Mouse (Mus musculus) ES-Bruce4 (cell line): ENCODE measurements around the gene Dst. TPM values are rescaled to one million over a fixed set of nuclear protein-coding genes. Genes with fewer than 3 reads are reported as not detected.

ENCODE experiments used
- H3K27ac ChIP-seq: 2 replicates; pipeline ENCODE4 v1.5.1; 2012; ENCODE audit warnings: low read length, inconsistent platforms; ENCODE audit not compliant: insufficient read depth
- H3K27me3 ChIP-seq: 2 replicates; pipeline ENCODE4 v1.6.1; 2012; ENCODE audit warnings: mild to moderate bottlenecking, low read length, inconsistent platforms; ENCODE audit not compliant: control insufficient read depth, poor library complexity, insufficient read depth, severe bottlenecking
- H3K36me3 ChIP-seq: 2 replicates; pipeline ENCODE4 v1.6.1; 2012; ENCODE audit warnings: inconsistent platforms, mild to moderate bottlenecking, low read length, moderate library complexity; ENCODE audit not compliant: control insufficient read depth, poor library complexity, insufficient read depth, severe bottlenecking
- H3K4me1 ChIP-seq: one replicate; pipeline ENCODE4 v1.8.1; 2011; ENCODE audit warnings: low read length; ENCODE audit not compliant: control insufficient read depth, insufficient read depth
- H3K4me3 ChIP-seq: 2 replicates; pipeline ENCODE4 v1.5.1; 2011; ENCODE audit warnings: low read depth, mild to moderate bottlenecking, low read length
- H3K9ac ChIP-seq: 2 replicates; pipeline ENCODE4 v1.6.1; 2012; ENCODE audit warnings: low read depth, mild to moderate bottlenecking, inconsistent platforms; ENCODE audit not compliant: poor library complexity, severe bottlenecking
- H3K9me3 ChIP-seq: replicated peaks from 2 replicates; pipeline ENCODE4 v1.6.1; 2012; ENCODE audit warnings: mild to moderate bottlenecking, low read length, inconsistent platforms; ENCODE audit not compliant: control insufficient read depth, poor library complexity, insufficient read depth, severe bottlenecking
- CTCF ChIP-seq: IDR thresholded peaks from one replicate; pipeline ENCODE4 v1.8.1; 2011; ENCODE audit warnings: low read depth, low read length
- EP300 ChIP-seq: IDR thresholded peaks from 2 replicates; pipeline ENCODE4 v1.6.1; 2011; ENCODE audit warnings: low read depth, low read length; ENCODE audit not compliant: insufficient read depth
- POLR2A ChIP-seq: IDR thresholded peaks from one replicate; pipeline ENCODE4 v1.8.1; 2011; ENCODE audit warnings: low read length; ENCODE audit not compliant: insufficient read depth
- polyA plus RNA-seq: library from polyadenylated mRNA; stranded (reverse); fragments of >200 nt; gene quantifications from 2 replicates; pipeline ENCODE4 v1.2.4, GENCODE M21; 2011; ENCODE audit warnings: low read depth; ENCODE audit not compliant: missing spikeins, insufficient read depth, insufficient read length

The Dst gene
- polyA plus RNA-seq, 1 experiment: 296 TPM

DNA sequence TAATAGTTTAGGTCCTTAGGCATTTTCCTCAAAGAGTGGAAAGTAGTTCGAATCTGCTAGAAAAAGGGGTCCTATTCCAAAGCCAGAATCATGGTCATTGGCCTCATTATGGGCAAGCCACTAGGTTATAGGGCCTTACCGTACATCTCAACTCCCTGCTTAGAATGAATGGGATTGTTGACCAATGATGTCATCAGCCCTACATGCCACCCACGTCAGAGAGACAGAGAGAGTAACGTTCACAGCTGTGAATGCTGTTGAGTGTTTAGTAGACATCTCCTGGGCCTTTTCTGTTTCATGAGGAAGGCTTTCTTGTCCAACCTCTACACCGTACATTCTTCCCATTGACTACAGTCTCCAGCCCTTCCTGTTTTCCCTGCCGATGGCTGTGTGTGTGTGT, 276.2 kb downstream of the Dst start:
- no peak overlapping the region for H3K9ac ChIP-seq
- TF ChIP-seq CTCF (no peak), POLR2A (no peak), EP300 (no peak)
- no peaks in the 10 kb centered on the region for H3K27me3 ChIP-seq
- H3K36me3 ChIP-seq: peaks cover 32% of the 10 kb centered on the region
- peaks cover 2% of the 10 kb centered on the region for H3K4me1 ChIP-seq
- H3K9me3 ChIP-seq: no peaks in the 10 kb centered on the region
- H3K27ac ChIP-seq: no peak overlapping the region
- H3K4me3 ChIP-seq: no peak overlapping the region

DNA sequence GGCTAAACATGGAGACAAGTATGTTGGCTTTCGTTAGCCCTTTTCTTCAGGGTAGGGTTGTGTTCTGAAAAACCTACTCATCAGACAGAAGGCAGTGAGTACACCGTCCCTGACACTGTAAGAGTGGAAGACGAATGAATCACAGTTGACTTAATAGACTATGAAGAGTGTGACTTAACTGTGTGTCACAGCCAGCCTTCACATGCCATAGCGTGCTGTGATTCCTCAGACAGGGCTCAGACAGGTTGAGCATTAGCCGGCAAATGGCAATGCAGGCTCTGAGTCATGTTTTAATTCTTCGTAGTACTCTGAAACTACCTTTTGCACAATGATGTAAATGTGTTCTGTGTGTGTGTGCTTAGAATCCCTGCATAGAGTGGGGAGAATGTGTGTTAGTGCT, 278.0 kb downstream of the Dst start:
- Histone ChIP-seq H3K36me3 (peaks cover 32% of the 10 kb centered on the region), H3K27me3 (no peaks in the 10 kb centered on the region), H3K4me1 (no peaks in the 10 kb centered on the region), H3K27ac (no peak overlapping the region), H3K9ac (no peak overlapping the region), H3K4me3 (no peak overlapping the region), H3K9me3 (no peaks in the 10 kb centered on the region)
- TF ChIP-seq POLR2A (no peak), CTCF (no peak), EP300 (no peak)

DNA sequence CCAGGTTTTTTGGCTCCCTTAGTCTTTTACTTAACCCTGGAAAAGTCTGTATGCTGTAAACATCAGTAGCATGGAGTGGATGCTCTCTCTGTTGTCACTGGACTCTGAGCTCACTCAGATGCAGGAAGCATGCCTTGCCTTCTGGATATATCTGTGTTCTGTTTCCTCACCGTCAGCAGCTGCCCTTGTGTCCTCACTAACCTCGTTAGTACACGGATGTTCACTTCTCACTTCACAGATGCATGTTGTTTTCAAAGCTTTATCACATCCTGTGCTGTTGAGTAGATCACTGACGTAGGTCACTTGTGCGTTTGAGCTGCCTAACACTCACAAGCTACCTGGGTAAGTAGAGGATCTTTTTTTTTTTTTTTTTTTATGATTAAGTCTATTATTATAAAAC, 279.5 kb downstream of the Dst start:
- Histone ChIP-seq H3K4me1 (no peaks in the 10 kb centered on the region), H3K9ac (no peak overlapping the region)

GRCm38 (mm10) chr1:34188721-34189236, 280.8 kb downstream of the Dst start:
- Histone ChIP-seq H3K4me3 (no peak overlapping the region), H3K27ac (no peak overlapping the region), H3K36me3 (peaks cover 31% of the 10 kb centered on the region), H3K9ac (no peak overlapping the region), H3K9me3 (no peaks in the 10 kb centered on the region), H3K4me1 (no peaks in the 10 kb centered on the region), H3K27me3 (no peaks in the 10 kb centered on the region)
- TF ChIP-seq POLR2A (no peak), EP300 (no peak), CTCF (no peak)

More for the DNA sequence above, 279.5 kb downstream of the Dst start:
- H3K36me3 ChIP-seq: peaks cover 27% of the 10 kb centered on the region
- TF ChIP-seq EP300 (no peak), POLR2A (no peak), CTCF (no peak)
- no peaks in the 10 kb centered on the region for H3K9me3 ChIP-seq
- H3K4me3 ChIP-seq: no peak overlapping the region
- H3K27ac ChIP-seq: no peak overlapping the region
- no peaks in the 10 kb centered on the region for H3K27me3 ChIP-seq

DNA sequence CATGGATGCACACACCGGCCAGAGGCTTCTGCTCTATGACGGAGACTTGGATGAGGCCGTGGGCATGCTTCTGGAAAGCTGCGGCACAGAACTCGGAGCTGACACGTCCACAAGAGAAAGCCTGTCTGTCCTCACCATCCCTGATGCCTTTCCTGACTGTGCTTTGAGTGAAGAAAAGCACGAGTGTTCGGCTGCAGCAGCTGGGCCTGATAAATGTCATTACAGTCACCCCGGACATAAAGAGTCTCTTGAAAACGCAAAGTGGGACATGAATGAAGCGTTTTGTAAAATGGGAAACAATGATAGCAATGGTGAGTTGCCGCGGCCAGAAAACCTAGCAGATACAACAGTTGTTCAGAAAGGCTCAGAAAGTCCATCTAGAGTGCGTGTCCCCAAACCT, 281.3 kb downstream of the Dst start:
- Histone ChIP-seq H3K36me3 (peaks cover 36% of the 10 kb centered on the region), H3K27ac (no peak overlapping the region), H3K4me3 (no peak overlapping the region), H3K4me1 (no peaks in the 10 kb centered on the region), H3K27me3 (no peaks in the 10 kb centered on the region), H3K9me3 (no peaks in the 10 kb centered on the region), H3K9ac (no peak overlapping the region)
- TF ChIP-seq EP300 (no peak), POLR2A (no peak), CTCF (no peak)

- Histone ChIP-seq H3K9ac (no peak overlapping the region), H3K36me3 (peaks cover 39% of the 10 kb centered on the region), H3K4me3 (no peak overlapping the region), H3K9me3 (no peaks in the 10 kb centered on the region), H3K27me3 (no peaks in the 10 kb centered on the region), H3K27ac (no peak overlapping the region), H3K4me1 (no peaks in the 10 kb centered on the region)
- TF ChIP-seq CTCF (peak; percentile 84), EP300 (no peak), POLR2A (no peak)
Measured at GRCm38 (mm10) chr1:34189970-34190369, 281.9 kb downstream of the Dst start.
